Mouse (Mus musculus): ENCODE measurements around the gene Farsb.

GRCm38 (mm10) chr1:78510862-78511261, 22.2 kb upstream of the Farsb start, which contains the start of gene Mogat1:
- no peak for TF ChIP-seq CTCF (IDR thresholded peaks at IDR 0.05; ENCODE audit: insufficient read depth, low read length)
- no peak for TF ChIP-seq POLR2A (IDR thresholded peaks at IDR 0.05; ENCODE audit: borderline replicate concordance, extremely low read depth, low read depth, low read length)

Data from lung, adult 2 months (tissue).